Comparison of ENCODE assay signal across 8 mouse cellular contexts in genomic region chr3:33955854-33956624, GRCm38 (mm10).
DNase-seq lines count a peak whose midpoint lies in the region; ATAC-seq and TF ChIP-seq lines count a peak whose summit lies in the region.

No protein-coding gene starts in this region.

- no peak overlapping the region for H3K27ac ChIP-seq in gastrocnemius, adult 2 months
- no peak overlapping the region for H3K27ac ChIP-seq in hindbrain, embryonic 16.5 days (ENCODE audit: low read depth, low read length)

- H3K4me3 ChIP-seq in gastrocnemius, adult 2 months: no peak overlapping the region
- H3K4me3 ChIP-seq in hindbrain, embryonic 16.5 days (ENCODE audit: low read length): peak overlapping the region; percentile 26

- peak; percentile 74 for ATAC-seq in hindbrain, embryonic 16.5 days

- intact Hi-C loops in gastrocnemius, adult 2 months (cut with DNase I): loop anchor here (5.0 to 10.0 kb wide), 3 partner anchors 126 to 329 kb away; partner anchors contain the start of gene Dnajc19

- H3K27me3 ChIP-seq in hindbrain, embryonic 16.5 days (replicated peaks; ENCODE audit: control insufficient read depth, insufficient read depth, low read length): no peaks in the 10 kb centered on the region; the same call in 1 of the 2 replicates

- H3K9me3 ChIP-seq in hindbrain, embryonic 16.5 days (ENCODE audit: control insufficient read depth, low read length): no peaks in the 10 kb centered on the region

- no peak overlapping the region for H3K9ac ChIP-seq in hindbrain, embryonic 16.5 days (ENCODE audit: low read depth, low read length)

- H3K4me2 ChIP-seq in hindbrain, embryonic 16.5 days (ENCODE audit: low read length): peak overlapping the region; percentile 60

- H3K36me3 ChIP-seq in hindbrain, embryonic 16.5 days (ENCODE audit: control insufficient read depth, insufficient read depth, low read length): no peaks in the 10 kb centered on the region

- WGBS in hindbrain, embryonic 16.5 days: 3% methylated on average over 19 of the region's 19 CpGs

- peaks cover 4% of the 10 kb centered on the region for H3K4me1 ChIP-seq in hindbrain, embryonic 16.5 days (ENCODE audit: control insufficient read depth, insufficient read depth, low read depth, low read length)

- DNase-seq in ZHBTc4 (ENCODE audit: low read depth, low spot score): peak; percentile 88
- DNase-seq in cerebellum, postnatal 4 days (ENCODE audit: low spot score in 2 of 2): peak; percentile 33 to 70
- DNase-seq in gastrocnemius, adult 2 months: peak; percentile 65
- DNase-seq in left cerebral cortex, adult 11 months (ENCODE audit: low spot score): peak; percentile 52
- DNase-seq in lung, postnatal 36 days: peak; percentile 85
- peak; percentile 68 for DNase-seq in retina, postnatal 7 days (ENCODE audit: low read depth, low spot score)
- peak; percentile 68 for DNase-seq in urinary bladder, postnatal 14 days (ENCODE audit: low spot score)

- peak; percentile 91 for TF ChIP-seq CTCF in gastrocnemius, adult 2 months (IDR thresholded peaks at IDR 0.05)
